Mouse (Mus musculus) CH12.LX (cell line): ENCODE measurements around the gene Kcnj5. TPM values are rescaled to one million over a fixed set of nuclear protein-coding genes. Genes with fewer than 3 reads are reported as not detected.

Source experiments
- DNase-seq: peaks from one replicate; pipeline ENCODE4 v3.0.0-alpha.2; 2013; ENCODE audit errors: extremely low read depth
- H3K27ac ChIP-seq: 2 replicates; pipeline ENCODE4 v1.5.1; 2012; ENCODE audit warnings: low read depth, mild to moderate bottlenecking, control low read depth, moderate library complexity; ENCODE audit not compliant: insufficient read depth
- H3K27me3 ChIP-seq: replicated peaks from 2 replicates; pipeline ENCODE3; 2012; ENCODE audit warnings: inconsistent platforms
- H3K36me3 ChIP-seq, 2 experiments: replicated peaks in 1 of 2; 2 replicates each; pipeline versions ENCODE3 to v1.6.1; 2012; ENCODE audit warnings: inconsistent platforms in 1 of 2, low read length in 1 of 2, mild to moderate bottlenecking in 1 of 2, mixed read lengths in 1 of 2, moderate library complexity in 1 of 2; ENCODE audit not compliant: control insufficient read depth in 1 of 2, insufficient read depth in 1 of 2
- H3K4me1 ChIP-seq, 2 experiments: 2 replicates each; pipeline ENCODE4 v1.6.1; 2012; ENCODE audit warnings: inconsistent platforms in 1 of 2, moderate library complexity in 1 of 2; ENCODE audit not compliant: insufficient read depth in 2 of 2, control insufficient read depth in 1 of 2
- H3K4me2 ChIP-seq: 2 replicates; pipeline ENCODE4 v1.6.1; 2012; ENCODE audit warnings: low read depth, mild to moderate bottlenecking, control low read depth; ENCODE audit not compliant: poor library complexity, insufficient read depth, severe bottlenecking
- H3K4me3 ChIP-seq, 3 experiments: fragments of 150-350 bp in 1 of 3; sonication (generic) in 1 of 3; replicated peaks in 1 of 3; 2 replicates each; pipeline versions ENCODE3 to v1.5.1; 2011 to 2012; ENCODE audit warnings: low read depth in 2 of 3, low read length in 2 of 3, mild to moderate bottlenecking in 2 of 3, moderate library complexity in 2 of 3, control low read depth in 1 of 3, improper control_type of control experiment in 1 of 3, inconsistent platforms in 1 of 3, mixed read lengths in 1 of 3; ENCODE audit not compliant: poor library complexity in 1 of 3
- H3K79me2 ChIP-seq: replicated peaks from 2 replicates; pipeline ENCODE4 v1.6.1; 2012; ENCODE audit warnings: mild to moderate bottlenecking, moderate library complexity; ENCODE audit not compliant: control insufficient read depth, poor library complexity, insufficient read depth, severe bottlenecking; ENCODE audit errors: extremely low read depth
- H3K9ac ChIP-seq: 2 replicates; pipeline ENCODE4 v1.6.1; 2012; ENCODE audit warnings: low read depth, mild to moderate bottlenecking, control low read depth, moderate library complexity; ENCODE audit not compliant: insufficient read depth
- H3K9me3 ChIP-seq: replicated peaks from 2 replicates; pipeline ENCODE3; 2012; ENCODE audit warnings: low read length, inconsistent platforms, mixed read lengths
- CTCF ChIP-seq, 2 experiments: IDR thresholded peaks in 1 of 2; conservative IDR thresholded peaks in 1 of 2; 2 replicates each; pipeline ENCODE4 v1.5.1; 2011 to 2012; ENCODE audit warnings: low read depth in 2 of 2, low read length in 2 of 2, improper control_type of control experiment in 1 of 2, inconsistent platforms in 1 of 2, mild to moderate bottlenecking in 1 of 2, moderate library complexity in 1 of 2
- E2F4 ChIP-seq: IDR thresholded peaks from 2 replicates; pipeline ENCODE4 v1.6.1; 2011; ENCODE audit warnings: low read depth, low read length, improper control_type of control experiment; ENCODE audit not compliant: insufficient replicate concordance
- ELF1 ChIP-seq: IDR thresholded peaks from 2 replicates; pipeline ENCODE4 v1.6.1; 2014; ENCODE audit warnings: low read depth, mild to moderate bottlenecking, inconsistent platforms, low read length, improper control_type of control experiment
- EP300 ChIP-seq: IDR thresholded peaks from 2 replicates; pipeline ENCODE4 v1.6.1; 2011; ENCODE audit warnings: low read length, improper control_type of control experiment
- ETS1 ChIP-seq: conservative IDR thresholded peaks from 2 replicates; pipeline ENCODE4 v1.6.1; 2012; ENCODE audit warnings: low read depth, mild to moderate bottlenecking, inconsistent platforms, low read length, improper control_type of control experiment, moderate library complexity
- IRF4 ChIP-seq: IDR thresholded peaks from 2 replicates; pipeline ENCODE4 v1.6.1; 2014; ENCODE audit warnings: low read depth, mild to moderate bottlenecking, inconsistent platforms, low read length, improper control_type of control experiment
- JUN ChIP-seq: IDR thresholded peaks from 2 replicates; pipeline ENCODE4 v1.6.1; 2011; ENCODE audit warnings: low read depth, mild to moderate bottlenecking, low read length, improper control_type of control experiment, moderate library complexity; ENCODE audit not compliant: insufficient read depth
- JUND ChIP-seq: conservative IDR thresholded peaks from 2 replicates; pipeline ENCODE4 v1.6.1; 2011; ENCODE audit warnings: low read depth, low read length, improper control_type of control experiment
- KAT2A ChIP-seq: IDR thresholded peaks from 2 replicates; pipeline ENCODE4 v1.6.1; 2012; ENCODE audit warnings: low read length, improper control_type of control experiment, inconsistent platforms; ENCODE audit not compliant: insufficient replicate concordance
- MAFK ChIP-seq: IDR thresholded peaks from 2 replicates; pipeline ENCODE4 v1.6.1; 2011; ENCODE audit warnings: low read length, improper control_type of control experiment; ENCODE audit not compliant: insufficient replicate concordance
- MAX ChIP-seq: IDR thresholded peaks from 2 replicates; pipeline ENCODE4 v1.6.1; 2011; ENCODE audit warnings: low read length, improper control_type of control experiment
- MEF2A ChIP-seq: IDR thresholded peaks from 2 replicates; pipeline ENCODE4 v1.6.1; 2014; ENCODE audit warnings: low read depth, mild to moderate bottlenecking, inconsistent platforms, low read length, improper control_type of control experiment, borderline replicate concordance
- MXI1 ChIP-seq: IDR thresholded peaks from 2 replicates; pipeline ENCODE4 v1.6.1; 2011; ENCODE audit warnings: mild to moderate bottlenecking, low read depth, low read length, improper control_type of control experiment
- NELFE ChIP-seq: IDR thresholded peaks from 2 replicates; pipeline ENCODE4 v1.6.1; 2011; ENCODE audit warnings: low read depth, low read length, improper control_type of control experiment
- NRF1 ChIP-seq: IDR thresholded peaks from 2 replicates; pipeline ENCODE4 v1.6.1; 2014; ENCODE audit warnings: low read depth, mild to moderate bottlenecking, inconsistent platforms, low read length, improper control_type of control experiment, moderate library complexity
- PAX5 ChIP-seq: IDR thresholded peaks from 2 replicates; pipeline ENCODE4 v1.6.1; 2012; ENCODE audit warnings: low read length, inconsistent platforms, mixed read lengths
- POLR2A ChIP-seq: IDR thresholded peaks from 2 replicates; pipeline ENCODE4 v1.6.1; 2011; ENCODE audit warnings: low read depth, mild to moderate bottlenecking, improper control_type of control experiment, low read length
- POLR2AphosphoS2 ChIP-seq: IDR thresholded peaks from 2 replicates; pipeline ENCODE4 v1.6.1; 2011; ENCODE audit warnings: low read depth, low read length, improper control_type of control experiment
- RAD21 ChIP-seq: IDR thresholded peaks from 2 replicates; pipeline ENCODE4 v1.6.1; 2011; ENCODE audit warnings: low read depth, mild to moderate bottlenecking, low read length, improper control_type of control experiment, moderate library complexity
- SMC3 ChIP-seq: IDR thresholded peaks from 2 replicates; pipeline ENCODE4 v1.6.1; 2011; ENCODE audit warnings: low read depth, low read length, improper control_type of control experiment
- TBP ChIP-seq: conservative IDR thresholded peaks from 2 replicates; pipeline ENCODE4 v1.6.1; 2011; ENCODE audit warnings: low read depth, low read length, improper control_type of control experiment
- TCF12 ChIP-seq: IDR thresholded peaks from 2 replicates; pipeline ENCODE4 v1.6.1; 2014; ENCODE audit warnings: low read depth, mild to moderate bottlenecking, inconsistent platforms, low read length, improper control_type of control experiment
- UBTF ChIP-seq: IDR thresholded peaks from 2 replicates; pipeline ENCODE4 v1.6.1; 2012; ENCODE audit warnings: low read depth, mild to moderate bottlenecking, inconsistent platforms, low read length, improper control_type of control experiment, moderate library complexity
- USF1 ChIP-seq: IDR thresholded peaks from 2 replicates; pipeline ENCODE4 v1.6.1; 2014; ENCODE audit warnings: low read depth, mild to moderate bottlenecking, inconsistent platforms, low read length, improper control_type of control experiment
- USF2 ChIP-seq: conservative IDR thresholded peaks from 2 replicates; pipeline ENCODE4 v1.6.1; 2011; ENCODE audit warnings: low read depth, low read length, improper control_type of control experiment
- ZC3H11A ChIP-seq: IDR thresholded peaks from 2 replicates; pipeline ENCODE4 v1.6.1; 2012; ENCODE audit warnings: low read depth, mild to moderate bottlenecking, inconsistent platforms, low read length, improper control_type of control experiment
- ZKSCAN1 ChIP-seq: IDR thresholded peaks from 2 replicates; pipeline ENCODE4 v1.6.1; 2012; ENCODE audit warnings: low read depth, inconsistent platforms, low read length, improper control_type of control experiment, borderline replicate concordance
- ZMIZ1 ChIP-seq: IDR thresholded peaks from 2 replicates; pipeline ENCODE4 v1.6.1; 2012; ENCODE audit warnings: low read depth, mild to moderate bottlenecking, inconsistent platforms, low read length, improper control_type of control experiment
- ZNF384 ChIP-seq: IDR thresholded peaks from 2 replicates; pipeline ENCODE4 v1.6.1; 2012; ENCODE audit warnings: low read depth, low read length, improper control_type of control experiment, inconsistent platforms
- dilution Hi-C: fragments of 300-500 bp; cut with MboI; formaldehyde crosslinking; loops from 2 replicates; pipeline ENCODE4 v1.14.3; 2020; ENCODE audit warnings: low sequenced_read_pairs; ENCODE audit not compliant: extremely low pct_unique_long_range_greater_than_20kb, extremely low pct_ligation_motif_present
- in situ Hi-C: fragments of 300-500 bp; cut with MboI; formaldehyde crosslinking; loops from 3 replicates; pipeline ENCODE4 v1.14.3; 2019; ENCODE audit warnings: low sequenced_read_pairs, low pct_ligation_motif_present, low pct_unique_long_range_greater_than_20kb, mixed read lengths
- polyA plus RNA-seq: library from polyadenylated mRNA; unstranded; fragments of >175 nt; gene quantifications from 2 replicates; pipeline ENCODE4 v1.2.1, GENCODE M21; 2012; ENCODE audit warnings: low read depth; ENCODE audit not compliant: insufficient read length
- total RNA-seq, 2 experiments: library from RNA; depleted of rRNA; stranded (reverse); fragments of 300-350 nt in 1 of 2; fragments of >200 nt in 1 of 2; gene quantifications; 2 replicates each; pipeline ENCODE4 v1.2.3; 2012 to 2014

Kcnj5 gene
- total and polyA plus RNA-seq, 3 experiments: not detected

DNA sequence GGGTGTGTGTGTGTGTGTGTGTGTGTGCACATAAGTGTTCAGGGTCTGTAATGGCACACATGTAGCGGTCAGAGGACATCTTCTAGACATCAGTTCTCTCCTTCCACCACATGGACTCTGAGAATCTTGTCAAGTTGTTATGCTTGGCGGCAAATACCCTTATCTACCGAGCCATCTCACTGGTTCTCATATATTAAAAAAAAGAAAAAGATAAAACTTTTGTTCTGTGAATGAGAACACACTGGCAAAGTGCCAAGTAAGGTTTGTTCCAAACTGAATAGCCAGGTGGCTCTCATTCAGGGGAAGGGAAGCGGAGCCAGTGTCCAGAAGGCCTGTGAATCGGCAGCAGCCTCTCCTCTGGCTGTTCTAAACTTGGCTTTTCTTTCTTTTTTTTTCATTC lies 66.1 kb downstream of the Kcnj5 start:
- Histone ChIP-seq H3K36me3 (no peaks in the 10 kb centered on the region), H3K4me2 (no peak overlapping the region), H3K4me3 (no peak overlapping the region), H3K27ac (no peak overlapping the region), H3K27me3 (no peaks in the 10 kb centered on the region), H3K79me2 (no peaks in the 10 kb centered on the region), H3K9ac (no peak overlapping the region), H3K9me3 (peaks cover 2% of the 10 kb centered on the region), H3K4me1 (no peaks in the 10 kb centered on the region)
- no peak for DNase-seq
- dilution Hi-C loops: no loop called here
- no peak for TF ChIP-seq TBP
- no peak for TF ChIP-seq JUN
- no peak for TF ChIP-seq ETS1
- no peak for TF ChIP-seq PAX5
- in situ Hi-C loops: loop anchor here (10.0 kb wide), 1 partner anchor 307 kb away; no protein-coding TSS in a partner anchor

DNA sequence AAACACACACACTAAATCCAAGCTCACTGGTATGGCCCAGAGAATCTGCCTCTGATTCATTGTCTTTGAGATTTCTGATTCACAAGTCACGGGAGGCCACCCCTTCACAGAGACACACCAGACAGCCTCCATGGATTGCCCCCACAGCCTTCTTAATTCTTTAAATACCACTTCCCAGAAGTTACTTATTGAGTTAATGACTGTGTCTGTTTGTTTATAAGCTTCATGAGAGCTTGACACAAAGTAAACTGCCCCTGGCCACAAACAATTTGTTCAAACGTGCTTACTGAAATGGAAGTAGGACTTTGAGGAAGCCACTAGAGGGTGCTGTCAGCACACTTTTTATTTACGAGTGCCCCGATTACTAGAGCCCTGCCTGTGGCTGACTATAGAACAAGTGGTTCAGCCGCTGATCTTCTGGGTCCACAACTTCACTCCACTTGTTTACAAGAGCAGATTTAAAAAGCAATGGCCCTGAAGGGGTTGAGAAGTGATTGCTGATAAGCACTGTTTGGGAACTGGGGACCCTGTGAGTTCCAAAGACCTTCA lies 72.2 kb downstream of the Kcnj5 start:
- Histone ChIP-seq H3K27me3 (no peaks in the 10 kb centered on the region), H3K4me1 (no peaks in the 10 kb centered on the region), H3K4me2 (no peak overlapping the region), H3K4me3 (no peak overlapping the region), H3K27ac (no peak overlapping the region), H3K36me3 (no peaks in the 10 kb centered on the region), H3K9me3 (no peaks in the 10 kb centered on the region), H3K79me2 (no peaks in the 10 kb centered on the region), H3K9ac (no peak overlapping the region)
- dilution Hi-C loops: no loop called here
- DNase-seq: peak; percentile 82
- in situ Hi-C loops: loop anchor here (5.0 to 10.0 kb wide), 2 partner anchors 70 to 313 kb away; partner anchors contain the start of gene Kcnj5
- TF ChIP-seq ZNF384 (no peak), ELF1 (no peak), POLR2A (no peak), KAT2A (no peak), POLR2AphosphoS2 (no peak), MEF2A (no peak), USF1 (no peak), MAFK (no peak), MAX (no peak), E2F4 (no peak), CTCF (conservative IDR thresholded peaks at IDR 0.05 in 1 of 2, IDR thresholded peaks at IDR 0.05 in 1 of 2; ENCODE audit: low read depth in 2 of 2, low read length in 2 of 2) (peak; percentile 52 to 88), ZKSCAN1 (no peak), SMC3 (peak; percentile 75), IRF4 (no peak), NELFE (no peak), JUND (no peak), JUN (no peak), NRF1 (no peak), PAX5 (no peak), UBTF (no peak), ZMIZ1 (no peak), TCF12 (no peak), EP300 (no peak), ZC3H11A (peak; percentile 36; the same call in 1 of the 2 replicates), RAD21 (peak; percentile 91), USF2 (no peak), TBP (no peak), MXI1 (no peak), ETS1 (no peak)
